Mouse (Mus musculus) kidney, postnatal 0 days (tissue): Measurements from ENCODE around the gene Ccdc136. TPM values are rescaled to one million over a fixed set of nuclear protein-coding genes. Genes with fewer than 3 reads are reported as not detected.
A peak's percentile ranks its signal among the peaks of the same experiment; 100 is the strongest.

ENCODE experiments used
- ATAC-seq: fragments of 200-750 bp; cut with Nextera tagmentation; replicated peaks from 2 replicates; pipeline ENCODE4 v1.8.0; 2017; ENCODE audit warnings: low read depth, moderate number of reproducible peaks, moderate TSS enrichment, moderate library complexity; ENCODE audit not compliant: low FRiP score
- DNase-seq: peaks from one replicate; pipeline ENCODE4 v3.0.0-alpha.2; 2016; ENCODE audit warnings: low spot score
- H3K27ac ChIP-seq: fragments of 300-500 bp; sonication (generic); 2 replicates; pipeline ENCODE4 v1.5.1; 2014; ENCODE audit warnings: mild to moderate bottlenecking
- H3K27me3 ChIP-seq: fragments of 300-500 bp; sonication (generic); 2 replicates; pipeline ENCODE4 v1.6.1; 2014; ENCODE audit warnings: low read length, mixed read lengths; ENCODE audit not compliant: insufficient read depth
- H3K36me3 ChIP-seq: fragments of 300-500 bp; sonication (generic); 2 replicates; pipeline ENCODE4 v1.6.1; 2014; ENCODE audit warnings: low read length, mixed read lengths; ENCODE audit not compliant: insufficient read depth
- H3K4me1 ChIP-seq: fragments of 300-500 bp; sonication (generic); replicated peaks from 2 replicates; pipeline ENCODE4 v1.6.1; 2014; ENCODE audit warnings: antibody characterized with exemption, low read length, mixed read lengths; ENCODE audit not compliant: insufficient read depth
- H3K4me2 ChIP-seq: fragments of 300-500 bp; sonication (generic); 2 replicates; pipeline ENCODE4 v1.6.1; 2014; ENCODE audit warnings: mild to moderate bottlenecking, low read length, moderate library complexity, mixed read lengths
- H3K4me3 ChIP-seq: fragments of 300-500 bp; sonication (generic); replicated peaks from 2 replicates; pipeline ENCODE4 v1.5.1; 2014; ENCODE audit warnings: low read depth, low read length
- H3K9ac ChIP-seq: fragments of 300-500 bp; sonication (generic); 2 replicates; pipeline ENCODE4 v1.6.1; 2014; ENCODE audit warnings: low read depth, low read length
- H3K9me3 ChIP-seq: fragments of 300-500 bp; sonication (generic); replicated peaks from 2 replicates; pipeline ENCODE4 v1.6.1; 2016; ENCODE audit warnings: low read length, inconsistent platforms, mixed read lengths
- CTCF ChIP-seq: IDR thresholded peaks from 2 replicates; pipeline ENCODE4 v1.5.1; 2016; ENCODE audit warnings: antibody characterized with exemption, low read depth, mild to moderate bottlenecking, moderate library complexity
- WGBS: fragments of 180-500 bp; shearing (Covaris S2); extraction: QIAGEN DNeasy Blood & Tissue Kit; methylation state at CpG from one replicate; pipeline ENCODE4 v1.1.7; 2014; 5-methylcytosine and 5-hydroxymethylcytosine counted together
- microRNA-seq: library from miRNA; unstranded; fragments of <30 nt; microRNA quantifications from one replicate; pipeline ENCODE4, GENCODE M21; 2016
- polyA plus RNA-seq: library from polyadenylated mRNA; unstranded; fragments of >200 nt; fragmentation: Nextera tagmentation; extraction: Ambion mirVana; gene quantifications from 2 replicates; pipeline ENCODE4 v1.2.1, GENCODE M21; 2015

Ccdc136 gene
- polyA plus RNA-seq, 1 experiment from 2014 or later = 13.8 TPM

DNA sequence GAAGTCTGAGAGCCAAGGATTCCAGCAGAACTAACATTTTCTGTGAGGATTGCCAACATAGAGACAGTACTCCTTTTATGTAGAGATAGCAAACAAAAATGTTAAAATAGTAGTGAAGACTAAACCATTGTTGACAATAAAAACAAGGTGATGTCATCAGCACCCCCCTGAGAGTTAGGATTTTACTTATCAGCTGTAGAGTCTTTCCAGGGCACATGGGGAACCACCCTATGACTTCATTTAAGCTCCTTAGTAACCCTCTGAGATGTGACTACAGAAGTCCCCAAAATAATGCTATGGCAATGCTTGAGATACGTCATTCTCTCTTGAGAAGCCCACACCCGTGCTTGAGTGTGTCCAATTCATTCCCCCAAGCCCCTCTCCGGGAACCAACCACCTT lies 67.3 kb downstream of the Ccdc136 start:
- WGBS = 78% methylated on average over 3 of the region's 3 CpGs
- Histone ChIP-seq H3K9ac (no peak overlapping the region), H3K4me2 (no peak overlapping the region), H3K27me3 (no peaks in the 10 kb centered on the region), H3K27ac (no peak overlapping the region), H3K36me3 (no peaks in the 10 kb centered on the region), H3K4me1 (no peaks in the 10 kb centered on the region), H3K9me3 (no peaks in the 10 kb centered on the region), H3K4me3 (no peak overlapping the region)
- TF ChIP-seq CTCF = no peak
- no peak for ATAC-seq
- DNase-seq = no peak

- Histone ChIP-seq H3K36me3 (peaks cover 11% of the 10 kb centered on the region; the same call in 1 of the 2 replicates), H3K4me1 (no peaks in the 10 kb centered on the region), H3K9me3 (no peaks in the 10 kb centered on the region), H3K27me3 (no peaks in the 10 kb centered on the region), H3K4me3 (peak within 1 kb of the TSS; percentile 64), H3K9ac (peak within 1 kb of the TSS; percentile 50), H3K4me2 (peak within 1 kb of the TSS; percentile 68), H3K27ac (peak within 1 kb of the TSS; percentile 85)
- peak; percentile 98 for DNase-seq
- WGBS = under 1% methylated on average over 39 of the region's 39 CpGs
- TF ChIP-seq CTCF = 0 out of 2 replicates have a peak, but pooled peaks have one; percentile 4
- ATAC-seq = peak; percentile 93
Measured at GRCm38 (mm10) chr6:29467583-29468354, 71.7 kb downstream of the Ccdc136 start, which contains the start of gene Atp6v1f. Gene Atp6v1f (plus strand): TSS chr6:29467718.

GRCm38 (mm10) chr6:29468851-29469250 lies 72.7 kb downstream of the Ccdc136 start:
- 75% methylated on average over 3 of the region's 3 CpGs for WGBS
- DNase-seq (no peak), ATAC-seq (no peak)
- TF ChIP-seq CTCF = no peak
- Histone ChIP-seq H3K4me2 (peak overlapping the region; percentile 68), H3K36me3 (peaks cover 11% of the 10 kb centered on the region; the same call in 1 of the 2 replicates), H3K9ac (peak overlapping the region; percentile 50; the same call in 1 of the 2 replicates), H3K4me3 (peak overlapping the region; percentile 64), H3K27me3 (no peaks in the 10 kb centered on the region), H3K4me1 (no peaks in the 10 kb centered on the region), H3K27ac (peak overlapping the region; percentile 85), H3K9me3 (no peaks in the 10 kb centered on the region)

GRCm38 (mm10) chr6:29471137-29471536 lies 75.0 kb downstream of the Ccdc136 start, which contains the start of gene Atp6v1fnb:
Gene Atp6v1fnb (plus strand): TSS chr6:29471437.
- no peak for DNase-seq
- H3K27ac ChIP-seq = no peak within 1 kb of the TSS
- 85% methylated on average over 4 of the region's 4 CpGs for WGBS
- no peak within 1 kb of the TSS for H3K4me3 ChIP-seq
- peaks cover 8% of the 10 kb centered on the region for H3K4me1 ChIP-seq
- ATAC-seq = no peak
- no peak for TF ChIP-seq CTCF
- peaks cover 11% of the 10 kb centered on the region; the same call in 1 of the 2 replicates for H3K36me3 ChIP-seq
- H3K9me3 ChIP-seq = no peaks in the 10 kb centered on the region
- no peaks in the 10 kb centered on the region for H3K27me3 ChIP-seq
- no peak within 1 kb of the TSS for H3K9ac ChIP-seq
- H3K4me2 ChIP-seq = no peak within 1 kb of the TSS

DNA sequence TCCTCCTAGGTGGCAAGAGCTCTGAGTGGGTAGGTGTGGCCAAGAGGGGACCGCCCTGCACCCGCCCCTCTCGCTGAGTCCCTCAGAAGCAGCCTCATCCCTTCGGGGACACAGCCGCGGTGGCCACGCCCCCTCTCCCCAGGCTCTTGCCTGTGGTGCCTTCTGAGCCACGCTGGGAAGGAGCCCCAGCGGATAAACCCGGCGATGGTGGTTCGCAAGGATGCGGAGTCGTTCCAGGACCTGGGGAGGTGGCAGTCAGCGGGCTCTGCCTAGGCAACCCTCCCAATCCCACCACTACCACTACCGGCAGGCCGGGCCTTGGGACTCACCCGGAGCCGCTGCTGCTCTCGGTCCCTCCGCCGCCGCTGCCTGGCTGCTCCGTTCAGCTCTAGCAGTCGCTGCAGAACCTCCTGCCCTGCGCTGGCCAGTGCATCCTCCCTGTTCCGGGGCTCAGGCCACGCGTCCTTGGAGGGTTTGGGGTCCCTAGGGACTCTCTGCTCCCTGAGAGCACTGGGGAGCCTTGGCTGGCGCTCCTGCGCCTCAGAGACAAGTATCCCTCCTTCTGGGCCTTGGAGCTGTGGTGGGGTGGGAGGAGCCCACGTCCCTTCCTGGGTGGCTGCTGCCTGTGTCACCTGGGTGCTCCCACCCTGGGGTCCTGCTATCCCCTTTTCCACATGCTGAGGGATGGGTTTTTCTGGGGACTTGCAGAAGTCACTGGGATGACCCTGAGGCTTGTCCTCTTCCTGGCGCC lies 78.0 kb downstream of the Ccdc136 start:
- H3K4me1 ChIP-seq = peaks cover 8% of the 10 kb centered on the region
- no peaks in the 10 kb centered on the region for H3K27me3 ChIP-seq
- no peaks in the 10 kb centered on the region for H3K9me3 ChIP-seq
- peaks cover 11% of the 10 kb centered on the region; the same call in 1 of the 2 replicates for H3K36me3 ChIP-seq
- peak; percentile 93 for ATAC-seq
- 0 out of 2 replicates have a peak overlapping the region, but pooled peaks have one; percentile 47 for H3K27ac ChIP-seq
- DNase-seq = peak; percentile 95
- 0 out of 2 replicates have a peak, but pooled peaks have one; percentile 3 for TF ChIP-seq CTCF
- 5% methylated on average over 33 of the region's 33 CpGs for WGBS
- peak overlapping the region; percentile 68 for H3K4me2 ChIP-seq
- H3K9ac ChIP-seq = peak overlapping the region; percentile 60
- H3K4me3 ChIP-seq = peak overlapping the region; percentile 42

DNA sequence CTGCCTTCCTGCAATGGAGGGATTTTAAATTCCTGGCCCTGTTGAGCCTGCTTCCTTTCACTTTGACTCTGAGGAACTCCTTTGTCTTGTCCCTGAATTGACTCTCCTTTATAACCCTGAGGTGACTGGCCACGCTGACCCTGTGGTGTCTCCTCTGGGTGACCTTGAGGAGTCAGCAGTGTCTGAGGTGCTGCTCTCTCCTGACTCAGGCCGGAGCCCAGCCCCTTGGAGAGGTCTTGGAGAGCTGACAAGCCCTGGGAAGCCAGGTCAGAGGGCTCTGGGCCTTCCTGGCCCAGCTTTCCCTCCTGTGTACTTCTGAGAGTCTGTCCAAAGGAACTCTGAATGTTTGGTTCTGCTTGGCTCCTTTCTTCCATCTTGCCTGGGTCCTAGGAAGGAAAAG lies 78.6 kb downstream of the Ccdc136 start:
- peaks cover 11% of the 10 kb centered on the region; the same call in 1 of the 2 replicates for H3K36me3 ChIP-seq
- H3K27me3 ChIP-seq = no peaks in the 10 kb centered on the region
- peak overlapping the region; percentile 25; the same call in 1 of the 2 replicates for H3K27ac ChIP-seq
- no peak overlapping the region for H3K9ac ChIP-seq
- H3K4me1 ChIP-seq = peaks cover 8% of the 10 kb centered on the region
- ATAC-seq (no peak), DNase-seq (no peak)
- H3K4me2 ChIP-seq = peak overlapping the region; percentile 68; the same call in 1 of the 2 replicates
- H3K4me3 ChIP-seq = no peak overlapping the region
- 60% methylated on average over 2 of the region's 2 CpGs for WGBS
- no peak for TF ChIP-seq CTCF
- H3K9me3 ChIP-seq = no peaks in the 10 kb centered on the region

Small RNA genes lying within 50 kb of the gene (microRNA-seq; reads per million reads assigned to microRNA genes)
- gene Gm26220 (not detected), gene Gm44354 (not detected)

Other genes with a start within 250 kb of the Ccdc136 start
- 26.6 and 30.9 TPM in 2 replicates for gene Rbm28, start 231.3 kb upstream of the Ccdc136 start, polyA plus RNA-seq
- gene Prrt4, start 216.7 kb upstream of the Ccdc136 start, polyA plus RNA-seq = 0.50 and 0.76 TPM in 2 replicates
- gene Impdh1, start 179.9 kb upstream of the Ccdc136 start, polyA plus RNA-seq = 26.3 and 28.0 TPM in 2 replicates
- gene Hilpda, start 123.8 kb upstream of the Ccdc136 start, polyA plus RNA-seq = 32.8 and 34.2 TPM in 2 replicates
- gene Fam71f2, start 116.7 kb upstream of the Ccdc136 start, polyA plus RNA-seq = 0.29 and 0.60 TPM in 2 replicates
- gene Fam71f1, start 77.2 kb upstream of the Ccdc136 start, polyA plus RNA-seq = not detected in 2 replicates
- gene Calu, start 48.2 kb upstream of the Ccdc136 start, polyA plus RNA-seq = 271 and 306 TPM in 2 replicates
- 0.26 and 0.47 TPM in 2 replicates for gene Opn1sw, start 7.8 kb upstream of the Ccdc136 start, polyA plus RNA-seq
- gene Flnc, start 36.9 kb downstream of the Ccdc136 start, polyA plus RNA-seq = 2.5 and 2.8 TPM in 2 replicates
- 461 and 485 TPM in 2 replicates for gene Atp6v1f, start 71.4 kb downstream of the Ccdc136 start, polyA plus RNA-seq
- not detected in 2 replicates for gene Atp6v1fnb, start 75.1 kb downstream of the Ccdc136 start, polyA plus RNA-seq
- gene Kcp, start 111.6 kb downstream of the Ccdc136 start, polyA plus RNA-seq = 17.1 and 19.1 TPM in 2 replicates
- gene Irf5, start 130.3 kb downstream of the Ccdc136 start, polyA plus RNA-seq = 3.7 and 4.7 TPM in 2 replicates
- gene Tnpo3, start 213.6 kb downstream of the Ccdc136 start, polyA plus RNA-seq = 56.0 and 60.2 TPM in 2 replicates